Mouse (Mus musculus): Measurements from ENCODE around the gene Rho.

Rho gene

GRCm38 (mm10) chr6:115973881-115974662 is 42.5 kb downstream of the Rho start:
- in situ Hi-C loops (cut with MboI, MseI): no loop called here

GRCm38 (mm10) chr6:115975606-115976005 is 44.1 kb downstream of the Rho start:
- in situ Hi-C loops (cut with MboI, MseI): no loop called here

GRCm38 (mm10) chr6:115977810-115978209 is 46.3 kb downstream of the Rho start:
- in situ Hi-C loops (cut with MboI, MseI): no loop called here

- in situ Hi-C loops (cut with MboI, MseI): no loop called here
Observed at GRCm38 (mm10) chr6:115978596-115978995, 47.0 kb downstream of the Rho start.

GRCm38 (mm10) chr6:115982889-115983288 is 51.3 kb downstream of the Rho start:
- in situ Hi-C loops (cut with MboI, MseI): no loop called here

GRCm38 (mm10) chr6:115983306-115984038 is 51.9 kb downstream of the Rho start:
- in situ Hi-C loops (cut with MboI, MseI): no loop called here

GRCm38 (mm10) chr6:115984580-115984979 is 53.0 kb downstream of the Rho start:
- in situ Hi-C loops (cut with MboI, MseI): no loop called here

- in situ Hi-C loops (cut with MboI, MseI): no loop called here
Observed at GRCm38 (mm10) chr6:115985622-115986021, 54.1 kb downstream of the Rho start.

GRCm38 (mm10) chr6:115986472-115987095 is 55.0 kb downstream of the Rho start:
- in situ Hi-C loops (cut with MboI, MseI): no loop called here

- in situ Hi-C loops (cut with MboI, MseI): no loop called here
Observed at GRCm38 (mm10) chr6:115987096-115987747, 55.7 kb downstream of the Rho start.

GRCm38 (mm10) chr6:115989032-115989431 is 57.5 kb downstream of the Rho start:
- in situ Hi-C loops (cut with MboI, MseI): no loop called here

GRCm38 (mm10) chr6:115989607-115990006 is 58.1 kb downstream of the Rho start:
- in situ Hi-C loops (cut with MboI, MseI): loop anchor here (10.0 kb wide), 1 partner anchor 1915 kb away; the partner anchor contains the start of gene Hnrnpf

Measured in regulatory T cell (primary cell).